Mouse (Mus musculus) stomach, embryonic 14.5 days (tissue): Measurements from ENCODE around the gene Telo2. TPM values are rescaled to one million over a fixed set of nuclear protein-coding genes. Genes with fewer than 3 reads are reported as not detected.
"Not testable (repeated sequence)": the region's sequence is repeated elsewhere in the genome, so short reads cannot be mapped to it uniquely, and the experiment has no call there.

Experiments
- ATAC-seq: fragments of 200-750 bp; cut with Nextera tagmentation; 2 replicates; pipeline ENCODE4 v1.8.0; 2017; ENCODE audit warnings: low read depth, moderate TSS enrichment; ENCODE audit not compliant: insufficient number of reproducible peaks, insufficient read depth, low FRiP score
- H3K27ac ChIP-seq: fragments of 300-500 bp; sonication (generic); 2 replicates; pipeline ENCODE4 v1.5.1; 2014; ENCODE audit warnings: mild to moderate bottlenecking, low read length, moderate library complexity, mixed read lengths
- H3K27me3 ChIP-seq: fragments of 300-500 bp; sonication (generic); 2 replicates; pipeline ENCODE4 v1.6.1; 2014; ENCODE audit warnings: low read length, control low read depth, mixed read lengths; ENCODE audit not compliant: control insufficient read depth, insufficient read depth
- H3K36me3 ChIP-seq: fragments of 300-500 bp; sonication (generic); 2 replicates; pipeline ENCODE4 v1.6.1; 2014; ENCODE audit warnings: mild to moderate bottlenecking, control low read depth, low read length, moderate library complexity, mixed read lengths; ENCODE audit not compliant: control insufficient read depth, insufficient read depth
- H3K4me1 ChIP-seq: fragments of 300-500 bp; sonication (generic); 2 replicates; pipeline ENCODE4 v1.6.1; 2014; ENCODE audit warnings: low read length, control low read depth, mixed read lengths; ENCODE audit not compliant: control insufficient read depth, insufficient read depth
- H3K4me2 ChIP-seq: fragments of 300-500 bp; sonication (generic); replicated peaks from 2 replicates; pipeline ENCODE4 v1.6.1; 2014; ENCODE audit warnings: low read depth, low read length, control low read depth
- H3K4me3 ChIP-seq: fragments of 300-500 bp; sonication (generic); 2 replicates; pipeline ENCODE4 v1.5.1; 2014; ENCODE audit warnings: low read depth, low read length, control low read depth
- H3K9ac ChIP-seq: fragments of 300-500 bp; sonication (generic); replicated peaks from 2 replicates; pipeline ENCODE4 v1.6.1; 2014; ENCODE audit warnings: low read depth, mild to moderate bottlenecking, control low read depth, low read length, moderate library complexity, mixed read lengths
- H3K9me3 ChIP-seq: fragments of 300-500 bp; sonication (generic); 2 replicates; pipeline ENCODE4 v1.6.1; 2016; ENCODE audit warnings: low read depth, low read length, control low read depth; ENCODE audit not compliant: control insufficient read depth
- WGBS: fragments of 180-500 bp; shearing (Covaris S2); extraction: QIAGEN DNeasy Blood & Tissue Kit; methylation state at CpG from one replicate; pipeline ENCODE4 v1.1.7; 2014; 5-methylcytosine and 5-hydroxymethylcytosine counted together
- polyA plus RNA-seq: library from polyadenylated mRNA; unstranded; fragments of >200 nt; fragmentation: Nextera tagmentation; extraction: Ambion mirVana; gene quantifications from 2 replicates; pipeline ENCODE4 v1.2.1, GENCODE M21; 2014

Gene Telo2
- polyA plus RNA-seq, 1 experiment from 2014 or later, result 38.2 TPM

DNA sequence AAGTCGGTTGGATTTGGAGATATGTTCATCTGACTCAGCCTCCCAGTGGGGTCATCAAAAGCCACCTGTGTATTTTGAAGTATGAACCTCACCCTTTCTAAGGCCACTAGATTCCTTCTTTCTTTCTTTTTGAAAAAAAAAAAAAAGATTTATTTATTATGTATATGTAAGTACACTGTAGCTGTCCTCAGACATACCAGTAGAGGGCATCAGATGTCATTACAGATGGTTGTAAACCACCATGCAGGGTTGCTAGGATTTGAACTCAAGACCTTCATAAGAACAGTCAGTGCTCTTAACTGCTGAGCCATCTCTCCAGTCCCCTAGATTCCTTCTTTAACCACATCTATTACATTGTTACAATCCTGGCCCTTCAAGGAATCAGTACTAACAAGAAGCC lies 14.3 kb upstream of the Telo2 start:
- Histone ChIP-seq H3K9me3 (no peaks in the 10 kb centered on the region), H3K27ac (no peak overlapping the region), H3K4me1 (peaks cover 9% of the 10 kb centered on the region), H3K27me3 (no peaks in the 10 kb centered on the region), H3K4me2 (no peak overlapping the region), H3K36me3 (no peaks in the 10 kb centered on the region), H3K9ac (no peak overlapping the region), H3K4me3 (no peak overlapping the region)
- WGBS, result 85% methylated on average over 1 of the region's 1 CpGs
- ATAC-seq, result no peak

DNA sequence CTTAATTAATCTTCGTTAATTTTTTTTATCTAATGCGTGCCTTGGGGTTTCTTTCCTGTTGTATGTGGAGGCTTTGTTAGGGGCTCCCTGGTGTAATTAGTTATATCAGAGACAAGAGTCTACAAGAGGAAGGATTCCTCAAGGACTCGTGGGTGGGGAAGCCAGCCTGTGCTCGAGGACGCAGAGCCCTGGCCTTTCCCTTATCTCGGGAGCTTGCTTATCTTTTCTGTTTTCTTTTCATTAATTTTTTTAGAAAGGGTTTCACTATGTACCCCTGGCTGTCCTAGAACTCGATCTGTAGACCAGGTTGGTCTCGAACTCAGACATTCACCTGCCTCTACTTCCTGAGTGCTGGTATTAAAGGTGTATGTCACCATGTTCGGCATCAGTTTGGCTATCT lies 11.9 kb upstream of the Telo2 start:
- WGBS, result 59% methylated on average over 9 of the region's 9 CpGs
- Histone ChIP-seq H3K4me3 (no peak overlapping the region), H3K27me3 (no peaks in the 10 kb centered on the region), H3K4me1 (no peaks in the 10 kb centered on the region), H3K27ac (no peak overlapping the region), H3K9me3 (no peaks in the 10 kb centered on the region), H3K4me2 (no peak overlapping the region), H3K9ac (no peak overlapping the region), H3K36me3 (no peaks in the 10 kb centered on the region)
- no peak for ATAC-seq

DNA sequence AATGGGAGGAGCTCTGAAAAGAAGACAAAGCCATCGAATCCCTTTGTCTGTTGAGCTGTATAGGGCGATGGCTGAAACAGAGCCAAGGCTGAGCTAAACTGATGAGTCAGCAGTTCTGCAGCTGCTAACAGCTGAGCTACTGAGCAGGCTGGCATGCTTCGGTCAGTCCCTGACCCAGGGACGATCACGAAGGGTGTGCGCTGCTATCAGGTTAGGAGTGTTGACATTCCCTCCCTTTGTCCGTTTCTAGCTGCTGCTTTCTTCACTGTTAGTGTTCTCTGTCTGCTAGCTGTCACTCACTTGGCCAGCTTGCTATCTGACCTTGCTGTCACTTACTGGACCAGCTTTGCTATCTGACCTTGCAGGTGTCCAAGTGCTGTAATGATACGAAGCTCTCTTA lies 11.3 kb upstream of the Telo2 start:
- H3K27me3 ChIP-seq, result no peaks in the 10 kb centered on the region
- H3K9me3 ChIP-seq, result no peaks in the 10 kb centered on the region
- H3K4me3 ChIP-seq, result no peak overlapping the region
- H3K4me1 ChIP-seq, result no peaks in the 10 kb centered on the region
- H3K9ac ChIP-seq, result no peak overlapping the region
- 44% methylated on average over 8 of the region's 8 CpGs for whole genome bisulfite sequencing
- H3K4me2 ChIP-seq, result no peak overlapping the region
- H3K27ac ChIP-seq, result no peak overlapping the region
- H3K36me3 ChIP-seq, result no peaks in the 10 kb centered on the region
- ATAC-seq, result 0 out of 2 replicates have a peak, but pooled peaks have one; percentile 18

DNA sequence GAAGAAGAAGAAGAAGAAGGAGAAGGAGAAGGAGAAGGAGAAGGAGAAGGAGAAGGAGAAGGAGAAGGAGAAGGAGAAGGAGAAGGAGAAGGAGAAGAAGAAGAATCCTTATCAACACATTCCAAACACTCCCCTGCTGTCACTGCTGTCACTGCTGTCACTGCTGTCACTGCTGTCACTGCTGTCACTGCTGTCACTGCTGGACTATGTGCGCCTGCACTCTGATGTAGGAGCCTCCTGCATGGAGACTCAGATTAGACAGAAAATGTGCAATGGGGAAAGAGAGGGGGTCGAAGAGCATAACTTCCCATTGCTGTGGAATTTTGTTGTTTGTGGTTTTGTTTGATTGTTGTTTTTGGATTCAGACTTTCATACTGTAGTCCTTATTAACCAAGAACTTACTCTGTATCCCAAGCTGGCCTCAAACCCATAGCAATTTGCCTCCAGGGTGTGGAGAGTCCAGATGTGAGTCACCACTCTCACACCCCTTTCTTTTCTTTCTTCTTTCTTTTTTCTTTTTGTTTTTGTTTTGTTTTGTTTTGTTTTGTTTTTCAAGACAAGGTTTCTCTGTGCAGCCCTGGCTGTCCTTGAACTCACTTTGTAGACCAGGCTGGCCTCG lies 9.8 kb upstream of the Telo2 start:
- H3K4me1 ChIP-seq, H3K9ac ChIP-seq, H3K27me3 ChIP-seq, H3K4me2 ChIP-seq, H3K27ac ChIP-seq, H3K9me3 ChIP-seq, ATAC-seq, H3K36me3 ChIP-seq, H3K4me3 ChIP-seq: not testable (repeated sequence)
- 75% methylated on average over 3 of the region's 3 CpGs for WGBS

DNA sequence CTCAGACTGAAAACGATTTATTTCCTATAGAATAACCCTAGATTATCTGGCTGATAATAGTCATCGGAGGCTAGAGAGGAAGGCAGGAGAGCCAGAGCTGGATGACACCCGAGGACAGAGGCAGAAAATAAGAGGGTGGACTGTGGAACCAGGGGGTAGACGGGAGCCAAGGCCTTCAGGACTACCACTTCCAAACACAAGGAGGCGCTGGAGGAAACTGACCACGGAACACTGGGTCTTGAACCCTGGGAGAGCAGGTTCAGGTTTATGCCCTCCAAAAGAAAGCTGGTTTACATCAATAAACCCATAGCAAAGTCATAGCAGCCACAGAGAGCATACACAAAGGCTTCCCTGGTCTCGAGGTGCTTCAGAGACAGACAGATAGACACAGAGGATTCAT lies 8.2 kb upstream of the Telo2 start:
- Histone ChIP-seq H3K27me3 (no peaks in the 10 kb centered on the region), H3K4me1 (no peaks in the 10 kb centered on the region), H3K4me2 (no peak overlapping the region), H3K27ac (no peak overlapping the region), H3K4me3 (no peak overlapping the region), H3K9me3 (no peaks in the 10 kb centered on the region), H3K9ac (no peak overlapping the region), H3K36me3 (no peaks in the 10 kb centered on the region)
- WGBS, result 23% methylated on average over 7 of the region's 7 CpGs
- no peak for ATAC-seq

DNA sequence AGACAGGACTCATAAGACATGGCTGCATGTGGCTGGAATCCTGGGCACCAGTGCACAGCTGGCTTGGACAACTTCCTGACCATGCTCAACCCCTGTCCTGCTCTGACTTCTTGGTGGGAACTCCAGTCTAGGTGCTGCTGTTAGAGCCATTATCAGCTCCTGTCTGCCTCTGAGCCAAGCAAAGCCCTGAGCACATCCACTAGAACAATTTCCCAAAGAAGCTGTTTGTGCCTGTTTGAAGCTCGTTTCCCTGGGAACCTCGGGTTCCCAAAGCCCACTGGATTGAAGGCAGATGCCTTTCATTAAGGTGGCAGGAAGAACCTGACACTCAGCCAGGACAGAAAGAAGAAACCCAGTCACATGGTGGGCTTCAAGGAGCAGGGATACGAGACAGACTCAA lies 4.6 kb upstream of the Telo2 start, which contains the start of gene Ptx4:
Gene Ptx4 (plus strand): TSS at position 355 of the 400 bp plus-strand sequence.
- no peaks in the 10 kb centered on the region for H3K27me3 ChIP-seq
- no peaks in the 10 kb centered on the region for H3K9me3 ChIP-seq
- H3K27ac ChIP-seq, result no peak within 1 kb of the TSS
- H3K36me3 ChIP-seq, result no peaks in the 10 kb centered on the region
- ATAC-seq, result no peak
- no peak within 1 kb of the TSS for H3K4me3 ChIP-seq
- WGBS, result 41% methylated on average over 3 of the region's 3 CpGs
- no peaks in the 10 kb centered on the region for H3K4me1 ChIP-seq
- H3K9ac ChIP-seq, result no peak within 1 kb of the TSS
- H3K4me2 ChIP-seq, result no peak within 1 kb of the TSS

DNA sequence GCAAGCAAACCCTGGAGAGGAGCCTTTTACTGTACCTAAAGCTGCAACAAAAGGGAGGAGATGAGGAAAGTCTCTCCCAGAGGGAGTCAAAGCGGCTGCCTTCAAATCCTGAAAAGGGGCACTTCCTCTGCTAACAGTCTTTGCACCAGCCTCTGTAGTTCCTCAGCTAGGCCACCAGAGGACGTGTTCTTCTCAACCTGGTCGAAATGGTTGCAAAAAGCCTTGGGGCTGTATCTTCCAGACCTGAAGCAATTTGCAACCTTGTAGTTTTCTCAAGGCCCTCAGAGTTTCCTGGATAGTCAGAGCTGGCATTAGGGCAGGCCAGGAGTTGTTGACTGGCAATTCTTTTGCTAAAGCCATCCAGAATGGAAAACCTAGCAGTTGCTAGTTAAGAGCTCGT lies 1.5 kb upstream of the Telo2 start:
- Histone ChIP-seq H3K4me1 (peaks cover 4% of the 10 kb centered on the region; the same call in 1 of the 2 replicates), H3K9ac (no peak overlapping the region), H3K36me3 (0 out of 2 replicates have a peak, but pooled peaks cover 6% of the 10 kb centered on the region), H3K27me3 (no peaks in the 10 kb centered on the region), H3K9me3 (no peaks in the 10 kb centered on the region), H3K4me3 (no peak overlapping the region), H3K27ac (no peak overlapping the region), H3K4me2 (no peak overlapping the region)
- 31% methylated on average over 4 of the region's 4 CpGs for WGBS
- no peak for ATAC-seq

DNA sequence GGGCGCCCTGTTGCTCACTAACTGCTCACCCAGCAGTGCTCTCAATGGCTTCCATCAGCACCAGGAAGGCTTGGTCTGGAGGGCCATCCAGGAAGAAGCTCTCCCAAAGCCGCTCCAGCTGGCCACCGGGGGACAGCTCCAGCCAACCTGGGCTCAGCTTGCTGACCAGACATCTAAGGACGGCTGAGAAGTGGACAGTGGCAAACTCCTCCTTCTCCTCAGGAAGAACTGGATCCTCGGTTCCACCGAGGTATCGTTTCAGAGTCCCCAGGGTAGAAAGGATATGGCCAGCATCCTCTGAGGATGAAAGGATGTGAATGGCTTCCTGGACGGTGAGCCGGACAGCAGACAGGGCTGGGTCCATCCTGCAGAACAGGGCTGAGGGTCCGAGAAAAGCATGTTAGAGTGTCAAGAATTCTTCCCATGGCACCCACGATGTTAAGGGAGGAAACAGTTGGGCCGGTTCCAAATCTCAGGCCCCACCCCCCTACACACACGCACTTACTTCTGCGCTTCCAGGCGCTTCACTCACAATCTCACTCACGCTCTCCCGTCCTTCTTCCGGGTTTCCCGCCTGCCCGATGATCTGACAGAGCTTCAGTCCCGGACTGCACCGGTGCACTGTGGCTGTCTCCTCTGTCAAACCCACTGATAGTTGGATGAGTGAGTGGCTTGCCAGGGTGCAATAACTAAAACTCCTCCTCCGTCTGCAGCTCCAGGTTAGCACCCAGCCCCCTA lies 690 bp downstream of the Telo2 start:
- 10% methylated on average over 23 of the region's 23 CpGs for WGBS
- peak overlapping the region; percentile 99 for H3K4me2 ChIP-seq
- peak overlapping the region; percentile 94 for H3K27ac ChIP-seq
- peak overlapping the region; percentile 67 for H3K4me3 ChIP-seq
- ATAC-seq, result peak; percentile 68
- peaks cover 4% of the 10 kb centered on the region; the same call in 1 of the 2 replicates for H3K4me1 ChIP-seq
- H3K36me3 ChIP-seq, result peaks cover 19% of the 10 kb centered on the region
- H3K9ac ChIP-seq, result peak overlapping the region; percentile 47
- H3K9me3 ChIP-seq, result no peaks in the 10 kb centered on the region
- no peaks in the 10 kb centered on the region for H3K27me3 ChIP-seq
